Mouse (Mus musculus) CD4-positive naive resting alpha-beta T cell, adult 57 days (primary cell): ENCODE measurements around the gene Rrp12. TPM values are rescaled to one million over a fixed set of nuclear protein-coding genes. Genes with fewer than 3 reads are reported as not detected.

ENCODE experiments used
- total RNA-seq: library from RNA; stranded (reverse); gene quantifications from one replicate; pipeline ENCODE4 v1.2.4, GENCODE M21; 2023

Gene Rrp12
- total RNA-seq, result 29.6 TPM

DNA sequence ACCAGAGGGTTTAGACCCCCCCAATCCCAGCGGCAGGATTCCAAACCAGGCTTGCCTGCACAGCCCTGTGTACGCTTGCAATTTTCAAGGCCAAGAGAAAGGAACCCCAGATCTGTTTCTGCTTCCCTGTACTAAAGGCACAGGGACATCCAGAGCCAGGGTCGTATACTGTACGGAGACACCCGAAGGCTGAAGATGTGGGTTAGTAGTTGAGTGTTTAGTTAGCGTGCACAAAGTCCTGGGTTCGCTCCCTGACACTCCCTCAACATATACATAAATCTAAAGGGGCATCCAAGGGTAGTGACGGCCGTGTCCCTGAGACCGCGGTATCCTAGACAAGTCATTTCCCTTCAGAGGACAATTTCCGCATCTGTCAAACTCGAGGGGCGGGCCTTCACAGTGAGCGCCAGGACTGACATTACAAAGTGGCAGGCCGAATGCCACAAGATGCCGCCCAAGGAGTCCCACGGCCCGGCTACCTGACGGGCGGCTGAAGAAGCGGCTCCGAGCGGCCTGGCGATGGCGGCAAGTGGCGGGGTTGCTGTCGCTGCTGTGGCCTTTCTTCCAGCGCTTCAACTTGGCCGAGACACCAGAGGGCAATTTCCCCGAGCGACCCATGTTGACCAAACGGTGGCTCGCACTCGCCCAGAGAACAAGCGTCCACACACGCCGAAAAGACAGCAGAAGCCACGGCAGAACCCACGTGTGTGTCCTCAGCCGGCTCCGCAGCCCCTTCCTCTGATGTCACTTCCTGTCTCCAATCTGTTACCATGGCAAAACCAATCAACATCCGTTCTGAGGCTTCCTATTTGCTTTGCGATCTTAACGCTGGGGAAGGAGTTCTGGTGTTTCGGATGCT is at the start of gene Rrp12:
Rrp12 (minus strand) TSS at position 714 of the 859 bp plus-strand sequence.

DNA sequence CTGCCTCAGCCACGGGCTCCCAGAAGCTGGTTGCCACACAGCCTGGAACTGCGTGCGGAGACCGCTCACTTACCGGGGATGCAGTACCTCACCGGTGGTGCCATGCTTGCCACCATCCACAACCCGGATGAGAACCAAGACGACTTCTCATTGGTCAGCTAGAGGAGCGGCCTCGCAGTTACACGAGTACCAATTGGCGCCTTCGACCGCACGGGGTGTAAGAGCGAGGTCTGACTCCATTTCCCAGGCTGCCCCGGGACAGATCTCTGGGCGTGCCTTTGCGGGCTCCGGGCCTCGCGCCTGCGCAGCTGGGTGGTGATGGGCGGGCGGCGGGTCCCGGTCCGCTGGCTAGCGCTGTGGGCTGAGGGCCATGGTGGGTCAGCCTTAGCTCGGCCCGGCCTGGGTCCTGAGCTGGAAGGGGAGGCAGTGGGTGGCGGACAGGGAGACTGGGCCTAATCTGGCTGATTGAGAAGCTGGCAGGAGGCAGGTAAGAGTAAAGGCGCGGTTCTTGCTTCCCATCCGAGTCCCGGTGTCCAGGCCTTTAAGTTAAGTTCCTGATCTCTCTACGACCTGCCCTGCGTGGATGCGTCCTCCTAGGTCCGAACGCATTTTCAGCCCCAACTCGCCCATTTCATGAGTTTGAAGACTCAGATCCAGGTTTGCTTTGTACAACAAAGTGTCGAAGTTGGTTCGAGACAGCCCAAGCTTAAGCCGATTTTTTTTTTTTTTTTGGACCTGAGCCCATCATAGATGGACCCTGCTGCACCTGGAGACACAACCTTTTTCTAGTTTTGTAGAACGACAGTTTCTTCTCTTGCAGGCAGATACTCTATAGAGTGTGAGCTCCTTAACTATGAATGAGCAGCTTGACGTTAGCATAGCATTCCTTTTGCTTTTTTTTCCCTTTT is 37.5 kb upstream of the Rrp12 start, which contains the start of the genes Exosc1 and Zdhhc16:
Exosc1 (minus strand) TSS at position 245 of the 908 bp plus-strand sequence.
Zdhhc16 (plus strand) TSS at position 302 of the 908 bp plus-strand sequence.

DNA sequence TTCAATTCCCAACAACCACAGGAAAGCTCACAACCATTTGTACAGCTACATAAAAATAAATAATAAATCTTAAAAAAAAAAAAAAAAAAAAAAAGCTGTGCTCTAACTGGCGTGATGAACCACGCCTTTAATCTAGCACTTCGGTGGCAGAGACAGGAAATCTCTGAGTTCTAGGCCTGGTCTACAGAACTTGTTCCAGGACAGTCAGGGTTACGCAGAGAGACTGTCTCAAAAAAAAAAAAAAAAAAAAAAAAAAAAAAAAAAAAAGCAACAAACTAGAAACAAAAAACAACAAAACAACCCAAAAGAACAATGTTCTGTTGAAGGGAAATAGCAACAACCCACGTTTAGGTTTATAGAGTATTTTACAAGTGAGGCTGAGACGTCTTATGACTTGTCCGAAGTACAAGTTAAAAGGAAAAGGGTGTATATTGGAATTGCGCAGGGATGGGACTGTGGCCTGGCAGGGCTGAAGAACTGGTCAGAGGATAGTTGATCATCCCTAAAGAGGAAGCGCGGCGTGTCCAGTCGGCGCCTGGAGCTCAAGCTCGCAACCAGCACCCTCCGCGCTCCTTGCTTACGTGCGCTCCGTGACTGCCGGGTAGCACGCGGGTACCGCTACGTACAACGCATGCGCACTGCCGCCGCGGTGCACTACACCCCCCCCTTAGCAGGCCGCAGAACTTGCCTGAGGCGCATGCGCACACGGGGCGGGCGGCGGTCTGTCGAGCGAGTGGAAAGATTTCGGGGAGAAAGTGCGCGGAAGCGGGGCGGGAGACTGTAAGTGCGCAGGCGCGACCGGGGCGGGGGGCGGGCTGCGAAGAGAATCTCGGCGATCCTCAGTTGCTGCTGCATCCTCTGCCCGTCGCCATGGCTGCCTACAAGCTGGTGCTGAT is 15.5 kb upstream of the Rrp12 start, which contains the start of gene Pgam1:
Pgam1 (plus strand) TSS at position 746 of the 896 bp plus-strand sequence.

DNA sequence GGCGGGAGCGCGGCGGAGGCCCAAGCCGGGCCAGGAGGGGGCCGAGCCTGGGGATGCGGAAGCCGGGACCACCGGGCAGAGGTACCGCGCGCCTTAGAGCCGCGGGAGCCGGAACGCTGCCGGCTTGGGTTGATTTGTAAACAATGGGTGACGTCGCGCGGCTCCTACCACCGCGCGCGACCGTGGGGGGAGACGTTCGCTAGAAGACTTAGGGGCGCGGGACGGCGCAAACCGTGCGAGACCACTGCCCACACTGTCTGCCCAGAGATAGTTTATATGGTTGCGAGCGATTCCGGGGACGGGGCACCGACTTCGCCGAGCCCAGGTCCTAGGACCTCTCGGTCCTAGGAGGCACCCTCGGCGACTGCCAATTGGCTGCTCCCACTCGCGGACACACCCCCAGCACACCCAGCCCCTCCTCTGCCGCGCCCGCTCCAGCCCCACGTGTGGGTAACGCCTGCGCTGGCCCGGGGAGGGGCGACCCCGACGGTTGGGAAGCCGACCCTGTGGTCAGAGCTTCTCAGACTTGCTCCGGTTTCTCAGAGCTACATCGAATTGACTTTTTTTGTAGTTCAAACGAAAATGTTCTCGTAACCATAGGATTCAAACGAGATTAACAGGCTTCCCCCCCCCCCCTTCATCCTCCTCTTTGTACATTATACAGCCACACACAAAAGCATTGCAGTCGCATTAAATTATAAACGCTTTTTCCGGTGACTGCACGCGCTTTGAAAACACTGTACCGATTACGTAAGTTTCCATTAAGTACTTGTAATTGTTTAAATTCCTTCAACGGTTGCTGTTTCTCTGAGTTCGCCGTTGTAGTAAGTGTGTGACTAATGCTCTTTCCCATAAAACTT is 47.8 kb downstream of the Rrp12 start, which contains the start of gene Frat2:
Frat2 (minus strand) TSS at position 141 of the 860 bp plus-strand sequence.

DNA sequence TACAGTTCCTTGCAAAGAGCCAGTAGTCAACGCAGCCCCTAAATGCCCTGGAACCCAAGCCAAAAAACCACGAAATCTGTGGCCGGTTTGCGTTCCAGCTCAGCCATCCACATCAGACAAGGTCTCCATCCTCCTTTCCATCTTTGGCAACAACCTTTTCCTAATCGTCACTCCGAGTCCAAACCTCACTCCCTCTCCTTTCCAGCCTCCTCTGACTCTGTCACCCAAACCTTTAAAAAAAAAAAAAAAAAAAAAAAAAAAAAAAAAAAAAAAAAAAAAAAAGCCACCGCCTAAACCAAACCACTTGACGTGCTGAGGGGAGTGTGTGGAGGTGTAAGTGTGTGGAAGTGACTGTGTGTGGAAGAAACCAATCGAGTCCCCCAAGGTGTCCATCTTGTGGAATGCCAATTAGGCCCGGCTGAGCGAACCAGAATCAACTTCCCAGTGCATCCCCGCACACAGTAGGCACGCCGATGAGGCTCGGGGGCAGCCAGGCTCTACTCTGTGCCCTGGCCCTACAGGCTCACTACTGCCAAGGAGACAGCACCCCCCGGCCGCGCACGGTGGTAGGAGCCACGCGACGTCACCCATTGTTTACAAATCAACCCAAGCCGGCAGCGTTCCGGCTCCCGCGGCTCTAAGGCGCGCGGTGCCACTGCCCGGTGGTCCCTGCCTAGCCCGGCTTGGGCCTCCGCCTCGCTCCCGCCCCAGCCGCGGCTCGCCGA is 66.4 kb downstream of the Rrp12 start, which contains the start of gene Frat1:
Frat1 (plus strand) TSS at position 590 of the 725 bp plus-strand sequence.

Other genes with a start within 250 kb of the Rrp12 start
- gene Slit1, start 152.5 kb downstream of the Rrp12 start, total RNA-seq, result 0.21 TPM
- 2.7 TPM for gene Arhgap19, start 94.1 kb downstream of the Rrp12 start, total RNA-seq
- 72.4 TPM for gene Frat1, start 66.2 kb downstream of the Rrp12 start, total RNA-seq
- 138 TPM for gene Frat2, start 48.0 kb downstream of the Rrp12 start, total RNA-seq
- gene Pgam1, start 15.8 kb upstream of the Rrp12 start, total RNA-seq, result 50.5 TPM
- 46.8 TPM for gene Exosc1, start 37.2 kb upstream of the Rrp12 start, total RNA-seq
- 37.5 TPM for gene Zdhhc16, start 37.3 kb upstream of the Rrp12 start, total RNA-seq
- 135 TPM for gene Mms19, start 85.0 kb upstream of the Rrp12 start, total RNA-seq
- 7.4 TPM for gene Ubtd1, start 85.6 kb upstream of the Rrp12 start, total RNA-seq
- gene Ankrd2, start 139.8 kb upstream of the Rrp12 start, total RNA-seq, result not detected
- not detected for gene Hoga1, start 149.4 kb upstream of the Rrp12 start, total RNA-seq
- not detected for gene 4933411K16Rik, start 156.1 kb upstream of the Rrp12 start, total RNA-seq
- gene Morn4, start 190.2 kb upstream of the Rrp12 start, total RNA-seq, result 0.41 TPM
- 51.7 TPM for gene Pi4k2a, start 194.3 kb upstream of the Rrp12 start, total RNA-seq
- 7.4 TPM for gene Avpi1, start 232.9 kb upstream of the Rrp12 start, total RNA-seq